Mouse (Mus musculus): ENCODE measurements at regions not wholly inside any gene's neighbourhood (a gene's known extent, or its start where the extent isn't known, plus 50 kb on each side); places are given as distances from the start of the nearest gene placed in this dataset.

- WGBS, result 47% methylated on average over 9 of the region's 9 CpGs
Measured at GRCm38 (mm10) chr4:87718166-87718805, 314.9 kb downstream of the Mllt3 start.

DNA sequence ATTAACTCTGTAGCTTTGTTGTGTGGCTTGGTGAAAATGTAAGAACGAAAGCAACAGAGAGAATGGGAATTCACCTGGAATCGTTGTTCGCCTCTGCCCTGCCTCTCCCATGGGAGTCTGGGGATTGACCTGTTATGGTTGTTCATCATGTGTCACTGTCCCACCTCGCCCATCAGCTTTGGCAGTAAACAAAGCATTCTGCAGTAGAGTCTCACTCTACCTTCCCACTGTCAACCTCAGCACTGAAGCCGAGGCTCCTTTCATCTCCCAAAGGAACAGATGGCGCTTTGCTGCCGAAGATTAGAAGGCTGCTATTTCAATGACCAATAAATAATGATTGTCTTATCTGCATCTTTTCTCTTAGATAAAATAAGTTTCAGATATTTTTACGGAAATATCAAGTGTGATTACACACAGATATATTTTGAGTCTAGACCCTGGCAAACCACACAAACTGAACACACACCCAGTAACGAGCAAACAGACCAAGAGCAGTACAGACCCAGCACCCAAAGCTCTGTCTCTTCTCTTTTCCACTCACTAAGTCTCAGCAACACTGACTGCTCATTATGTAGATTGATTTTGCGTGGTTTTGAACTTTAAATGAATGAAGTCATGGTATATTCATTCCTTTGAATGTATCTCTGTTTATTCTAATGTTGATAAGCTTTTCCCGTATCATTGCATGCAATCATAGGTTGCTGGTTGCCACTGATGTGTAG lies 317.8 kb downstream of the Mllt3 start:
- Histone ChIP-seq H3K4me3 (no peak overlapping the region), H3K27me3 (ENCODE audit: low read depth, poor library complexity, severe bottlenecking) (no peaks in the 10 kb centered on the region), H3K4me1 (peaks cover 19% of the 10 kb centered on the region), H3K9me3 (replicated peaks) (no peaks in the 10 kb centered on the region), H3K36me3 (no peaks in the 10 kb centered on the region), H3K27ac (replicated peaks) (no peak overlapping the region)
- no peak for DNase-seq (ENCODE audit: low spot score)
- 82% methylated on average over 11 of the region's 11 CpGs for WGBS

More at GRCm38 (mm10) chr4:87718166-87718805, 314.9 kb downstream of the Mllt3 start:
- no peaks in the 10 kb centered on the region for H3K36me3 ChIP-seq
- H3K27ac ChIP-seq (replicated peaks), result no peak overlapping the region
- no peaks in the 10 kb centered on the region for H3K9me3 ChIP-seq (replicated peaks)
- no peak for DNase-seq (ENCODE audit: low spot score)
- H3K4me1 ChIP-seq, result peaks cover 41% of the 10 kb centered on the region
- H3K4me3 ChIP-seq, result no peak overlapping the region
- H3K27me3 ChIP-seq (ENCODE audit: low read depth, poor library complexity, severe bottlenecking), result no peaks in the 10 kb centered on the region

GRCm38 (mm10) chr4:87712691-87713090 lies 320.5 kb downstream of the Mllt3 start:
- peaks cover 5% of the 10 kb centered on the region; the same call in 1 of the 2 replicates for H3K27me3 ChIP-seq (ENCODE audit: low read depth, poor library complexity, severe bottlenecking)
- H3K27ac ChIP-seq (replicated peaks), result 0 out of 2 replicates have a peak overlapping the region, but pooled peaks have one; percentile 17
- peaks cover 17% of the 10 kb centered on the region for H3K4me1 ChIP-seq
- H3K9me3 ChIP-seq (replicated peaks), result no peaks in the 10 kb centered on the region
- H3K36me3 ChIP-seq, result no peaks in the 10 kb centered on the region
- WGBS, result 82% methylated on average over 2 of the region's 2 CpGs
- no peak for DNase-seq (ENCODE audit: low spot score)
- H3K4me3 ChIP-seq, result no peak overlapping the region

DNA sequence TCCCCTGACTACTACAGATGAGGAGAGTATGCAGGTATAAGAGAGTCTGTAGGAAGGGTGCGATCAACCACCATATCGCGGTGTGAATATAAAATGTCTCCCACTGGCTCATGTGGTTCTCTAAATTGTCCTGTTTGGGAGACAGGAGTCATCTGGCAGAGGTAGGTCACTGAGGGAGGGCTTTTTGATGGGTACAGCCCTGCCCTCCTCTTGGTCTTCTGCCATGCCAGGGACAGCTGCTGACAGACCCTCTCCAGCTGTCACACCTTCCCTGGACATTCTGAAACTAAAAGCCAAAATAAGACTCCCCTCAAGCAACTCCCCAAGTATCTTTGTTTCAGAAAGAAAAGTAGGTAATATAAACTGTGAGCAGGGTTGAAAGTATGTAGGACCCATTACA lies 320.9 kb downstream of the Mllt3 start:
- H3K4me1 ChIP-seq, result peaks cover 20% of the 10 kb centered on the region
- WGBS, result 85% methylated on average over 3 of the region's 3 CpGs
- no peaks in the 10 kb centered on the region for H3K36me3 ChIP-seq
- peaks cover 9% of the 10 kb centered on the region; the same call in 1 of the 2 replicates for H3K27me3 ChIP-seq (ENCODE audit: low read depth, poor library complexity, severe bottlenecking)
- no peaks in the 10 kb centered on the region for H3K9me3 ChIP-seq (replicated peaks)
- DNase-seq (ENCODE audit: low spot score), result no peak
- H3K4me3 ChIP-seq, result no peak overlapping the region
- H3K27ac ChIP-seq (replicated peaks), result no peak overlapping the region

DNA sequence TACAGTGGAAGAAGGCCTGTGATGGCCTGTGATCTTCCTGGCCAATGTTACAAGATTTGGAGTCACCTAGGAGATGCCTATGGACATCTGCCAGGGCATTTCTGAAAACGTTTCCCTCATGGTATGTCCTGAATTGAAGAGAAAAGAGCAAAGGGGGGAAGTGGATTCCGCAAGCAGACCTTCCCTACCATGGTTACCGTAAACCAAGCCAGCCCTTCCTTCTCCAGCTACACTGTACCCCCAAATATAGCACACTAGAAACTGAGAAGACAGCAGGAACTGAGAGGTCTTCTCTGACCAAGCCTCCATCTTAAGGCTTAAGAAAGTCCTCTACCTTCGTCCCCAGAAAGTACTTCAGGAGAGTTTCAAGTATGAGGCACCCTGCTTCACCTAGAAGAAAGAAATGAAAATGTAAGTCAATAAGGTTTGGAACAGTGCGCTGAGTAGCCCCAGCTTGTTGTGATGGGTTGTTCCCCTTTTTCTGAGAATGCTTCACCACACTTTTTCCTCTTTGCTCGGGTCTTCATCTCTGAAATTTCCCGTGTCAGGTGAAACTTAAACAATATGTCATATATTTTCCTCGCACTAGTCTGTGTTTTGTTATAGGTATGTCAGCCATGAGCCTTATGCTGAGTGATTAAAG lies 321.9 kb downstream of the Mllt3 start:
- peaks cover 9% of the 10 kb centered on the region; the same call in 1 of the 2 replicates for H3K27me3 ChIP-seq (ENCODE audit: low read depth, poor library complexity, severe bottlenecking)
- H3K36me3 ChIP-seq, result no peaks in the 10 kb centered on the region
- 93% methylated on average over 8 of the region's 8 CpGs for WGBS
- H3K9me3 ChIP-seq (replicated peaks), result no peaks in the 10 kb centered on the region
- no peak overlapping the region for H3K27ac ChIP-seq (replicated peaks)
- H3K4me1 ChIP-seq, result peaks cover 21% of the 10 kb centered on the region
- DNase-seq (ENCODE audit: low spot score), result no peak
- no peak overlapping the region for H3K4me3 ChIP-seq

DNA sequence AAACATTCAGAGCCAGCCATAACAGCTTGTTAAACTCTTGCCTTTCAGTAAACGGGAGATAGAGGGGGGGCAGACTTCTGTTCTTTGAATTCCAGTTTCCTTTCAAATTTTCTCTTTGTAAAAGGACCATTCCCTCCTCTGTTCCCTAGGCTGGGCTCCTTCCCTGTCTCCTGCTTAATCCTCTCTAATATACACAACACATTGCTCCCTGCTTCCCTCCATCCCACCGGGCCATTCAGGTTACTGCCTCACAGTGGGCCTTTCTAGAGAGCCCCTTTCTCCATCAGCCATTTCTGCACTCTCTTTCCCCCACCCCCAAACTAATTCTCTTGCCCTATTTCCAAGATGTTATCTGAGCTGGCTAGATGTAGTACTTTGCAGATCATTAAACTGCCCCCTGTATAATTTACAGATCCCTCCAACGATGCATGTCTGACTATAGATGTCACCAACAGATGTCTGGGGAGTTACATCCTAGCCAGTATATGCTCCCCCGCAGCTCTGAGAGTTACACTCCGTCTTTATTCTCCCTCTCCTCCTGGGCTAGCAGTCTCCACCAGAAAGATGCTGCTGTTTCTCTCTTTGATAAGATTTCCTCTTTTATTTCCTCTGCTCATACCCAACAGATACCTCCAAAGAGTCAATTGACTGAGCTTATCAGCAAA lies 324.1 kb downstream of the Mllt3 start:
- Histone ChIP-seq H3K27ac (replicated peaks) (no peak overlapping the region), H3K36me3 (no peaks in the 10 kb centered on the region), H3K9me3 (replicated peaks) (peaks cover 4% of the 10 kb centered on the region; the same call in 1 of the 2 replicates), H3K4me3 (no peak overlapping the region), H3K4me1 (peaks cover 17% of the 10 kb centered on the region), H3K27me3 (ENCODE audit: low read depth, poor library complexity, severe bottlenecking) (peaks cover 9% of the 10 kb centered on the region; the same call in 1 of the 2 replicates)
- WGBS, result 18% methylated on average over 5 of the region's 5 CpGs
- no peak for DNase-seq (ENCODE audit: low spot score)

DNA sequence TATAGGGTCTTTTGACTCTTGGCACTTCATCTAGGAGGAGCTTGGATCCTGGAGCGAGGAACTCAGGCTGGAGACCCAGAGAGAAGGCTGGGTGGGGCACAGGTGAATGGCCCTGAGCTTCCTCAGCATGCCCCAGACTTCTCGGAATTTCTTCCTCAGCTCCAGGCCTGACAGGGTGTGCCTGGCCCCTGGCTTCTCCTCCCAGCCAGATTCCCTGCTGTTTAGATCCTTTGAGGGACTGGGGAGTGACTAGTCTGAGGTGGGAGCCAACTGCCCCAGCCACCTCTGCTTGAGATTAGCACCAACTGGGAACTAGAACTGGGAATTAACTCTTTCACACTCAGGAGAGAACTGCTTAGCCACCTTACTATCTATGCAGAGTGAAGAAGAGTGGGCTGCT lies 325.8 kb downstream of the Mllt3 start:
- DNase-seq (ENCODE audit: low spot score), result no peak
- peaks cover 15% of the 10 kb centered on the region for H3K27me3 ChIP-seq (ENCODE audit: low read depth, poor library complexity, severe bottlenecking)
- peaks cover 20% of the 10 kb centered on the region for H3K4me1 ChIP-seq
- no peaks in the 10 kb centered on the region for H3K36me3 ChIP-seq
- H3K9me3 ChIP-seq (replicated peaks), result peaks cover 4% of the 10 kb centered on the region; the same call in 1 of the 2 replicates
- no peak overlapping the region for H3K4me3 ChIP-seq
- WGBS, result 37% methylated on average over 2 of the region's 2 CpGs
- peak overlapping the region; percentile 38 for H3K27ac ChIP-seq (replicated peaks)

DNA sequence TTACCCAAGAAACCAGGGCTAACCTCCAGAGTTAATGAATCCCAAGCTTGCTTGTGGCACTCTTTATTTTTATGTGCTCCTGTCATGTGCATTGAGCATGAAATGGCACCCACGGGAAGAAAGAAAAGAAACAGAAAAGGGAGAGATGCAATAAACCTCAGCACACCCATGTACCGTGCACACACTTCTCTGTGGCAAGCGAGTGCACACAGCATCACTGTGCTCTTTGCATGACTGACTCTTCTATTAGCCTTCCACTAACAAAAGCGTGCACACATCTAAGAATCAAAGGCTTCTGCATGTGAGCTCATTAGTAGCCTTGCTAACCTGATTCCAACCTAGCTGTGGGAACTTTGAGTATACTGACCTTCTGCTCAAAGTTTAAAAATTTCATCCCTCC lies 330.3 kb downstream of the Mllt3 start:
- no peak overlapping the region for H3K4me3 ChIP-seq
- peaks cover 33% of the 10 kb centered on the region for H3K4me1 ChIP-seq
- DNase-seq (ENCODE audit: low spot score), result no peak
- H3K36me3 ChIP-seq, result no peaks in the 10 kb centered on the region
- H3K27me3 ChIP-seq (ENCODE audit: low read depth, poor library complexity, severe bottlenecking), result peaks cover 27% of the 10 kb centered on the region
- peaks cover 4% of the 10 kb centered on the region; the same call in 1 of the 2 replicates for H3K9me3 ChIP-seq (replicated peaks)
- H3K27ac ChIP-seq (replicated peaks), result no peak overlapping the region
- 63% methylated on average over 4 of the region's 4 CpGs for WGBS

DNA sequence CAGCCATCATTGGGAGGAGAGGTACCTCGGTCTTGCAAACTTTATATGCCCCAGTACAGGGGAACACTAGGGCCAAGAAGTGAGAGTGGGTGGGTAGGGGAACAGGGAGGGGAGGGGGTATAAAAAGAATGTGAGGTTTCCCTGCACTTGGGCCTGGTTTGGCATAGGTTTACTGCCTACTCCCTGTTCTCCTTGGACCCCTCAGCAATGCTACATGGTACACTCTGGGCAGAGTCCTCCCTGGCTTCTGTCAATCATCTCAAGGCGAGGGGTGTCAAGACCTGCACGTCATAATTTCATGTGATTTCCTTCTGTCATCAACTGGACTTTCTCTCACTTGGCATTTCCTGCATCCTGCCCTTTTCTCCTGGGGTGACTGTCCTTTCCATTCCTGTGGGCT lies 330.9 kb downstream of the Mllt3 start:
- Histone ChIP-seq H3K36me3 (no peaks in the 10 kb centered on the region), H3K4me3 (no peak overlapping the region), H3K27ac (replicated peaks) (no peak overlapping the region), H3K27me3 (ENCODE audit: low read depth, poor library complexity, severe bottlenecking) (peaks cover 23% of the 10 kb centered on the region), H3K4me1 (peaks cover 30% of the 10 kb centered on the region), H3K9me3 (replicated peaks) (peaks cover 4% of the 10 kb centered on the region; the same call in 1 of the 2 replicates)
- WGBS, result 94% methylated on average over 3 of the region's 3 CpGs
- no peak for DNase-seq (ENCODE audit: low spot score)

- DNase-seq (ENCODE audit: low spot score), result no peak
- no peaks in the 10 kb centered on the region for H3K36me3 ChIP-seq
- H3K4me3 ChIP-seq, result no peak overlapping the region
- WGBS, result 73% methylated on average over 4 of the region's 4 CpGs
- no peak overlapping the region for H3K27ac ChIP-seq (replicated peaks)
- H3K9me3 ChIP-seq (replicated peaks), result peaks cover 4% of the 10 kb centered on the region; the same call in 1 of the 2 replicates
- peaks cover 22% of the 10 kb centered on the region for H3K27me3 ChIP-seq (ENCODE audit: low read depth, poor library complexity, severe bottlenecking)
- peaks cover 29% of the 10 kb centered on the region for H3K4me1 ChIP-seq
Measured at GRCm38 (mm10) chr4:87701024-87701423, 332.1 kb downstream of the Mllt3 start.

DNA sequence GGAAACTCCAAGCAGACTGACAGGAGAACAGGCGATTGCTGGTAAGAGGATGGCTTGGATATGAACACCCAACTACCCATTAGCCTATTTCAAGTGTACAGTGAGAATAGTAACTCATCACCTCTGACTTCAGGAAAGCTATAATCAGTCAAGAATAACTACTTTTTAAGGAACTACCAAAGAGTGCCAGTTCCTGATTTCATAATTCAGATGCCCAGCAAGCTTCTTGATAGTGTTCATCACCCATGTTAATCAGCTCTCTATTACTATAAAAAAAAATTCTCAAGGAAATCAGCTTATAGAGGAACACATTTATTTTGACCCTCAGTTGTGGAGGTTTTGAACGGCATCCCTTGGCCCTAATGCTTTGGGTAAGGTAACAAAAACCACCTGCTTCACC lies 332.7 kb downstream of the Mllt3 start:
- Histone ChIP-seq H3K4me3 (no peak overlapping the region), H3K9me3 (replicated peaks) (peaks cover under 1% of the 10 kb centered on the region; the same call in 1 of the 2 replicates), H3K27ac (replicated peaks) (no peak overlapping the region), H3K36me3 (no peaks in the 10 kb centered on the region), H3K27me3 (ENCODE audit: low read depth, poor library complexity, severe bottlenecking) (peaks cover 22% of the 10 kb centered on the region), H3K4me1 (peaks cover 29% of the 10 kb centered on the region)
- no peak for DNase-seq (ENCODE audit: low spot score)
- 88% methylated on average over 2 of the region's 2 CpGs for WGBS

DNA sequence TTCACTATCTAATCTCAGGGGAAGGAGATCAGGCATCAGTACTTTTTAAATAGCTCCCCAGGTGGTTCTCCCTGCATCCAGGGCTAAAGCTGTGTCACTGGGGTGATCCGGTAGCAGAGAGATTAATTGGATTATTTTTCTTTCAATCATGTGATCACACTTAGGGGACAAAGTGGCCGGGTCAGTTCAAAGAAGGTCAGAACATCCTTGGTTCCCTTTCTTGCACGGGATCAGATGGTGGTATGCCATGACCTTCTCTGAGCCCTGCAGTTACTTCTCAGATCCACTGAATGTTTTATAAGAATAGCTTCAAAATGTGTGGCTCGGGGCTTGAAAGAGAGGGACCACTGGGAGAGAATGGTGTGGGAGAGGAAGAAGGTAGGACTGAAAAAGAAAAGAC lies 333.6 kb downstream of the Mllt3 start:
- Histone ChIP-seq H3K36me3 (no peaks in the 10 kb centered on the region), H3K27ac (replicated peaks) (no peak overlapping the region), H3K9me3 (replicated peaks) (no peaks in the 10 kb centered on the region), H3K4me1 (peaks cover 29% of the 10 kb centered on the region), H3K4me3 (no peak overlapping the region), H3K27me3 (ENCODE audit: low read depth, poor library complexity, severe bottlenecking) (peaks cover 22% of the 10 kb centered on the region)
- no peak for DNase-seq (ENCODE audit: low spot score)
- 18% methylated on average over 4 of the region's 4 CpGs for WGBS

Measured in midbrain, embryonic 10.5 days (tissue).